Mouse (Mus musculus): ENCODE results near the gene Ubtf. TPM values are rescaled to one million over a fixed set of nuclear protein-coding genes. Genes with fewer than 3 reads are reported as not detected.

Ubtf gene
- polyA plus RNA-seq, 1 experiment from 2014 or later = 78.2 TPM

GRCm38 (mm10) chr11:102327839-102328238 is 8.3 kb upstream of the Ubtf start:
- Histone ChIP-seq H3K9me3 (no peaks in the 10 kb centered on the region), H3K9ac (no peak overlapping the region), H3K27ac (replicated peaks) (no peak overlapping the region), H3K4me1 (replicated peaks) (no peaks in the 10 kb centered on the region), H3K4me3 (no peak overlapping the region), H3K27me3 (no peaks in the 10 kb centered on the region), H3K36me3 (no peaks in the 10 kb centered on the region), H3K4me2 (no peak overlapping the region)
- 87% methylated on average over 7 of the region's 7 CpGs for WGBS
- no peak for ATAC-seq (ENCODE audit: low read depth)

- Histone ChIP-seq H3K36me3 (no peaks in the 10 kb centered on the region), H3K4me3 (no peak overlapping the region), H3K4me2 (no peak overlapping the region), H3K9me3 (no peaks in the 10 kb centered on the region), H3K9ac (no peak overlapping the region), H3K4me1 (replicated peaks) (no peaks in the 10 kb centered on the region), H3K27me3 (no peaks in the 10 kb centered on the region), H3K27ac (replicated peaks) (no peak overlapping the region)
- no peak for ATAC-seq (ENCODE audit: low read depth)
- 69% methylated on average over 5 of the region's 5 CpGs for WGBS
Measured at GRCm38 (mm10) chr11:102327250-102327649, 7.7 kb upstream of the Ubtf start.

- Histone ChIP-seq H3K4me1 (replicated peaks) (peaks cover 10% of the 10 kb centered on the region), H3K9ac (no peak overlapping the region), H3K27ac (replicated peaks) (no peak overlapping the region), H3K36me3 (no peaks in the 10 kb centered on the region), H3K27me3 (no peaks in the 10 kb centered on the region), H3K4me2 (no peak overlapping the region), H3K9me3 (no peaks in the 10 kb centered on the region), H3K4me3 (no peak overlapping the region)
- 90% methylated on average over 1 of the region's 1 CpGs for WGBS
- ATAC-seq (ENCODE audit: low read depth) = no peak
Measured at GRCm38 (mm10) chr11:102323516-102323915, 4.0 kb upstream of the Ubtf start.

- no peaks in the 10 kb centered on the region for H3K36me3 ChIP-seq
- no peaks in the 10 kb centered on the region for H3K27me3 ChIP-seq
- ATAC-seq (ENCODE audit: low read depth) = no peak
- no peak overlapping the region for H3K4me3 ChIP-seq
- no peak overlapping the region for H3K9ac ChIP-seq
- no peak overlapping the region for H3K4me2 ChIP-seq
- 81% methylated on average over 6 of the region's 6 CpGs for WGBS
- no peaks in the 10 kb centered on the region for H3K9me3 ChIP-seq
- H3K4me1 ChIP-seq (replicated peaks) = peaks cover 10% of the 10 kb centered on the region
- H3K27ac ChIP-seq (replicated peaks) = no peak overlapping the region
Measured at GRCm38 (mm10) chr11:102321931-102322330, 2.4 kb upstream of the Ubtf start.

- WGBS = 7% methylated on average over 10 of the region's 10 CpGs
Measured at GRCm38 (mm10) chr11:102320686-102321005, 1.1 kb upstream of the Ubtf start.

GRCm38 (mm10) chr11:102319941-102320685 is 571 bp upstream of the Ubtf start:
- peak overlapping the region; percentile 100 for H3K27ac ChIP-seq (replicated peaks)
- H3K27me3 ChIP-seq = no peaks in the 10 kb centered on the region
- peak overlapping the region; percentile 93 for H3K4me2 ChIP-seq
- peak overlapping the region; percentile 100 for H3K9ac ChIP-seq
- no peaks in the 10 kb centered on the region for H3K9me3 ChIP-seq
- peak; percentile 58 for ATAC-seq (ENCODE audit: low read depth)
- peak overlapping the region; percentile 99 for H3K4me3 ChIP-seq
- peaks cover 24% of the 10 kb centered on the region for H3K4me1 ChIP-seq (replicated peaks)
- WGBS = under 1% methylated on average over 38 of the region's 38 CpGs
- peaks cover 6% of the 10 kb centered on the region for H3K36me3 ChIP-seq

More at GRCm38 (mm10) chr11:102320686-102321005, 1.1 kb upstream of the Ubtf start:
- peak overlapping the region; percentile 93 for H3K4me2 ChIP-seq
- no peaks in the 10 kb centered on the region for H3K27me3 ChIP-seq
- H3K27ac ChIP-seq (replicated peaks) = peak overlapping the region; percentile 100
- peak overlapping the region; percentile 100 for H3K9ac ChIP-seq
- peak; percentile 40 for ATAC-seq (ENCODE audit: low read depth)
- peak overlapping the region; percentile 99 for H3K4me3 ChIP-seq
- no peaks in the 10 kb centered on the region for H3K9me3 ChIP-seq
- H3K36me3 ChIP-seq = 0 out of 2 replicates have a peak, but pooled peaks cover under 1% of the 10 kb centered on the region
- H3K4me1 ChIP-seq (replicated peaks) = peaks cover 18% of the 10 kb centered on the region

GRCm38 (mm10) chr11:102318576-102319409 is 749 bp downstream of the Ubtf start:
- ATAC-seq (ENCODE audit: low read depth) = no peak
- H3K9ac ChIP-seq = peak overlapping the region; percentile 100
- under 1% methylated on average over 82 of the region's 84 CpGs for WGBS
- H3K4me2 ChIP-seq = peak overlapping the region; percentile 93
- peak overlapping the region; percentile 99 for H3K4me3 ChIP-seq
- H3K4me1 ChIP-seq (replicated peaks) = peaks cover 28% of the 10 kb centered on the region
- peaks cover 19% of the 10 kb centered on the region for H3K36me3 ChIP-seq
- H3K9me3 ChIP-seq = no peaks in the 10 kb centered on the region
- no peaks in the 10 kb centered on the region for H3K27me3 ChIP-seq
- H3K27ac ChIP-seq (replicated peaks) = peak overlapping the region; percentile 100

- under 1% methylated on average over 29 of the region's 77 CpGs for WGBS
Measured at GRCm38 (mm10) chr11:102317901-102318575, 1.5 kb downstream of the Ubtf start.

GRCm38 (mm10) chr11:102317298-102317900 is 2.1 kb downstream of the Ubtf start:
- no peaks in the 10 kb centered on the region for H3K9me3 ChIP-seq
- ATAC-seq (ENCODE audit: low read depth) = peak; percentile 16

More at GRCm38 (mm10) chr11:102317901-102318575, 1.5 kb downstream of the Ubtf start:
- Histone ChIP-seq H3K9ac (peak overlapping the region; percentile 100), H3K4me2 (peak overlapping the region; percentile 93), H3K36me3 (peaks cover 26% of the 10 kb centered on the region), H3K4me3 (peak overlapping the region; percentile 99), H3K9me3 (no peaks in the 10 kb centered on the region), H3K27ac (replicated peaks) (peak overlapping the region; percentile 100), H3K4me1 (replicated peaks) (peaks cover 28% of the 10 kb centered on the region), H3K27me3 (no peaks in the 10 kb centered on the region)
- peak; percentile 45 for ATAC-seq (ENCODE audit: low read depth)

GRCm38 (mm10) chr11:102316572-102317297 is 2.8 kb downstream of the Ubtf start:
- peak overlapping the region; percentile 100 for H3K9ac ChIP-seq
- H3K9me3 ChIP-seq = no peaks in the 10 kb centered on the region
- peak; percentile 32 for ATAC-seq (ENCODE audit: low read depth)
- H3K27me3 ChIP-seq = no peaks in the 10 kb centered on the region
- H3K27ac ChIP-seq (replicated peaks) = peak overlapping the region; percentile 100
- peak overlapping the region; percentile 99 for H3K4me3 ChIP-seq
- H3K4me1 ChIP-seq (replicated peaks) = peaks cover 28% of the 10 kb centered on the region
- peak overlapping the region; percentile 93 for H3K4me2 ChIP-seq
- 1% methylated on average over 51 of the region's 80 CpGs for WGBS
- H3K36me3 ChIP-seq = peaks cover 39% of the 10 kb centered on the region

More at GRCm38 (mm10) chr11:102317298-102317900, 2.1 kb downstream of the Ubtf start:
- H3K4me1 ChIP-seq (replicated peaks) = peaks cover 28% of the 10 kb centered on the region
- H3K9ac ChIP-seq = peak overlapping the region; percentile 100
- H3K27me3 ChIP-seq = no peaks in the 10 kb centered on the region
- WGBS = under 1% methylated on average over 76 of the region's 87 CpGs
- H3K4me2 ChIP-seq = peak overlapping the region; percentile 93
- H3K27ac ChIP-seq (replicated peaks) = peak overlapping the region; percentile 100
- H3K4me3 ChIP-seq = peak overlapping the region; percentile 99
- H3K36me3 ChIP-seq = peaks cover 33% of the 10 kb centered on the region
